Mouse (Mus musculus) heart, postnatal 10 days (tissue): ENCODE results near the gene Surf1. TPM values are rescaled to one million over a fixed set of nuclear protein-coding genes. Genes with fewer than 3 reads are reported as not detected.

Source experiments
- DNase-seq, 2 experiments: peaks; one replicate each; pipeline ENCODE4 v3.0.0; 2021
- intact Hi-C: fragments of 180-260 bp; cut with DNase I; formaldehyde crosslinking; loops from one replicate; pipeline ENCODE4 v1.15.1; 2025
- total RNA-seq, 2 experiments: library from RNA; stranded (reverse); gene quantifications; 2 replicates each; pipeline ENCODE4 v1.2.3; 2021

Surf1 gene
- total RNA-seq, 2 experiments from 2014 or later: 48.0 to 54.1 TPM

DNA sequence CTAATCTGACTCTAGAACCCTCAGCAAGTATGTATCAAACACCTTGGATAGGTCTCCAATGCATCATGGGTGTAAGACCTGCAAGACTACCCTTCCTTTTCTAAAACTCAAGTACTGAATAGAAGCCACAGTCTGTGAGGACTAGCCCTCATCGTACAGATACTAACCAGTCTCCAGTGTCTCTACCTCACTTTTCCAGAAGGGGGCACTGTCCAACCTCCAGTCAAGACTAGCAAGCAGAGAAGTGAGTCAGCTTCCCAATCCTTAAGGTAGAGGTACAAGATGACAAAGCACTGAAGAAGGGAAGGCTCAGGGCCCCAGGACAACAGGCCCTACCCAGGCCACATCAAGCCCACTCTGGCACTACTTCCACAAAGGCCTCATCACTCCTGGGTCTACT, 14.1 kb upstream of the Surf1 start:
- peak; percentile 70 to 76 for DNase-seq
- intact Hi-C loops: loop anchor here (2.0 to 5.0 kb wide), 2 partner anchors 77 to 108 kb away; partner anchors contain the start of gene Cacfd1

DNA sequence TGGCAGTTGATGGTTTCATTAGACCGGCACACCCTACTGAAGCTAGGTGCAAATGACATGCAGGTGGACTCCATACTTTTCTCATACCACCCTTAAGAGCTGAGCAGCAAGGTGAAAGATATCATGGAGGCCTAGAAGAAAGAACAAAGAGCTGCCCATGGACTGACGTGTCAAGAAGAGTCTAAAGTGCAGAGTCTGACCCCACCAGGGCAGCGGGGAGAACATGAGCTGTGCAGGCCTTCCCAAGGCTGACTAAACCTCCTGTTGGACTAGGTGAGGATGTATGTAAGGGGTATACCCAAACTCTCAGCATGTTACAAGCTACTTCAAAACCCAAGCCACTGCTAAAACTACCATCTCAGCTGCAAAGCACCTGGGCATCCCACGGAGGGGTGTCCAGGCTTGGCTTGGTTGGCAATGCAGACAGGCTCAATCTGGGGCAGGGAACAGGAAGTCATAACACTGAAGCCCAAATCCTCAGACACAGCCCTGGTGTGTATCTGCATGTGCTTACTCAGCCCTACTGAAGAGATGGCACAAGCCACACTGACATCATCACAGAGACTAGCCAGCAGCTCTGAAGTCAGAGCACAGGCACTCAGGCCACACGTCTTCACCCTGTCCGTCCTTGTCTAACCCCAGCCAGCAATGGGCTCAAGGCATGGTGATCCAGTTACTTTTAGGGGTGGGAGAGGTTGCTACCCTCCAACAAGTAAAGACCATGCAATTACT, 11.6 kb upstream of the Surf1 start:
- intact Hi-C loops: no loop called here
- no peak for DNase-seq

DNA sequence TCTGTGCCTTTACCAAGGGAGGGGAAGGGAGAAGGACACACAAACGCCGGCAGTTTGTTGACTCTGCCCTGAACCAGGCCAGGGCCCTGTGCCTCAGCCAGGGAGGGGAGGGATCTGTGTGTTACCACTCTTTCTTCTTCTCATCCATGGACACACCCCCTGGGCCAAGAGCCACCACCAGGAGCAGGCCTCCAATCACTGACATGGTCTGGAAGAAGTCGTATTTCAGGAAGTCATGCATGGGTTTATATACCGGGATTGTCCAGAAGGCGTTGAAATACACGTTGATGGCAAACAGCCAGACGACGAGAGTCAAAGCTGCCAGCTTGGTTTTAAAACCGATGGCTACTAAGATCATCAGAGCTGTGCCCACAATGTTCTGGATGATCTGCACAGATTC, 5.5 kb upstream of the Surf1 start:
- intact Hi-C loops: no loop called here
- DNase-seq: peak; percentile 54 to 60

DNA sequence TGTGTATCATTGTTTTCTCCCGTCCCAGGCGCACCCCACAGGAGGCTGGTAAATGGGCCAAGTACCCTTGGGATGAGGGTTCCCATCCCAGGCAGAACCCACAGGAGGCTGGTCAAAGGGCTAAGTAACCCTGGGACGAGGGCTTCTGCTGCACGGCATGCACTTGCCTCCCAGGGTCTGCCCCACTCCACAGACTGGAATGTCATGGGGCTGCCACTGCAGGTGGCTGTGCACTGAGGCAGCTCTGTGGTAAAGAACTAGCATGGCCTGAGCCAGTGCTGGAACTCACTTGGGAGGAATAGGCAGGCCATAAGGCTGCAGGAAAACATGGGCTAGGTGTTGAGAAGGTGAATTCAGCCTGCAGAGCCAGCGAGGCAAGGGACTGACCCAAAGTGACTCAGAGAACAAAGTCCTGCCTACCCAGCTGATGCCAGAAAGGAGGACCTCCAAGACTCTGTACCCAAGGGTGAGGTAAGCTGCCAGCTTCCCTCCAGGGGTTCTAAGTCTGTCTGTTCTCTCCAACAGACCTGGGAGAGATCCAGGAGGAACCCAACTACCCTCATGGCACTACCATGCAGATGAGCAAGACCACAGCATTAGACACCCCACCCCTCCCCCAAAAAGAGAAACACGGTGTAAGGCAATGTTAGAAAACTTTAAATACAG, 4.0 kb upstream of the Surf1 start:
- intact Hi-C loops: no loop called here
- DNase-seq: no peak

DNA sequence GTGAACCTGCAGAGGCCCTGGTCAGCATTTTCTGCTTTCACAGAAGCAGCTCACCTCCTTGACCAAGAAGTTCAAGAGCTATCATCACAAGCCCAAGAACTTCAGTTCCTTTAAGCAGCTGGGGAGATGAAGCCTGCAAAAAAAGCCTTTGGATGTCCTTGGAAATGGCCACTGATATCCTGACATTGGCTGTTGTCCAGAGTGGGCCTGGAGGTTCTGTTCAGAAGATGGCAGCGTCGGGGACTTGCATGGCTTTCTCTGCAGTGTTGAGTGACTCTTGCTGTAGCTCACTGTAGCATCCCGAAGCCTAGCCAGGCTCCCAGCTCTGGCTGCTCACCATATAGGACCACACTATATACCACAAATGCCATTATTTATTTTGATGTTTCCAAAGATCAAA, 3.4 kb upstream of the Surf1 start:
- intact Hi-C loops: no loop called here
- DNase-seq: no peak

DNA sequence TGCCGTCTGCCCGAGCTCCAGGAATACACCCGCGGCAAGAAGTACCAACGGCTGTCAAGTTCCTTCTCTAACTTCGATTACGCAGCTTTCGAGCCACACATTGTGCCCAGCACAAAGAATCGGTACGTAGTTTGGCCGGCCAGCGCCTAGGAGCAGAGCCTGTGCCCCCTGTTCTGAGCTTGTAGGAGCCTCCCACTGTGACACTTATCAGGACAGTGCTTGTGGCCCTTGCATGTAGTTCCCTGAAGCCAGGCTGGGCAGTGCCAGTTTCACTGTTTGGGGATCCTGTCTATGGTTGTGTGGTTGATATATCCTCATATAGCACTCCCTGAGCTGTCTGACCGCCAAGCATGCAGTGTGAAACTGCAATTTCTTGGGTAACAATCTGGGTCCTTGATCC, 408 bp upstream of the Surf1 start:
- intact Hi-C loops: no loop called here
- no peak for DNase-seq

DNA sequence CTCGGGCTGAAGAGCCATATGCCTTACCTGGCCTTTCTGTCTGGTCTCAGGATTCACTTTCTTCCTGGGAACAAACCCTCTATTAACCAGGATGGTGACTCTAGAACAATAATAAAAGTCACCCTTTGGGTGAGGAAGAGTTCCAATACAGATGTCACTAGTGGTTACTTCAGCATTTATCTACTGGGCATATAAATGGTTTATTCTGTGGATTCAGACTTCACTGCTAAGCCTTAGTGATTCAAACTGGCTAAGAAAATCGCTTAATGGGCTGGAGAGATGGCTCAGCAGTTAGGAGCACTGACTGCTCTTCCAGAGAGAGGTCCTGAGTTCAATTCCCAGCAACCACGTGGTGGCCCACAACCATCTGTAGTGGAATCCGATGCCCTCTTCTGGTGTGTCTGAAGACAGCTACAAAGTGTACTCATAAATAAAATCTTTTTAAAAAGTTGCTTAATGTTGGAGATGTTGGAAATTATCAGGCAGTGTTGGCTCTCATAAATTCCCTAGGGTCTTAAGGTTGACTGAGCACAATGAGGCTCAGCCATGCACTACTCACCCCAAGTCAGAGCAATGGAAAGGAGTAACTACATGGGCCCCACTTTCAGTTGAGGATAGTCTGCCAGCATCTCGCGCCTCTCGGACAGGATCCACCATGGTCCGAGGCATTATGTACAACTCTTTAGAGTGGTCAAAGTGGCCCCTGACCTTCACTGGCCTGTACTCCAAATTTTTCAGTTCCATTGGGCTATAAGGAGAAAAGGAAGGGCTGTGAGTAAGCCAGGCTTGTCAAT, 2.0 kb downstream of the Surf1 start:
- no peak for DNase-seq
- intact Hi-C loops: no loop called here

DNA sequence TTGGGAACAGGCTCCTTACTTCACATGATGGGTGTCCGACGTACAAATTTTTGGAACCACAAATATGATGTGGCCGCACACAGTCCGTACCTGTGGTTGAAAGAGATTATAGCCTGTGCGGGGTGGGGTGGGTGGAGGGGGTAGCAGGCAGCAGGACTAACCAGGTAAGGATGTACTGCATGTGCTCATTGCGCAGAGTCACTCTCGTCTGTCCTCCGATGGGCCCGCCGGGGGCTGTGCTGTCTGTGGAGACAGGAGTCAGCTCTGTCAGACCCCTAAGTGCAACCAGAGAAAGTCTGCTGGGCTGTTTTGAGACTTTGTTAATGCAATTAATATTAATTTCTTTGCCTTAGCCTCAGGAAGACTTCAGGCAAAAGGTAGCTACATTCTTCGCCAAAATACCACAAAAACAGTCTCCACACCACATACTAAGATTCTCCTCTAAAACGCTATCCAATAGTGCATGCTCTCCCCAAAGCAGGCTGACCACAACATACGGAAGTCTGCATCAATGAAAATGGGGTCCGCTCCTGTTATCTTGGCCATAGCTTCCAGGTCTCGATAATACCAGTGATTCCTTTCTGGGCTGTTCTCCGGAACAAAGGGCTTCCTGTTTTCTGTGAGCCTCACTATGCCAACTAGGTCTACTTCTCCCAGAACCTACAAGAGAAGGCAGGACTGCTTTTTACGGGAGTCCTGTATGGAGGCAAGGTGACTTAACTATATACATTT, 2.7 kb downstream of the Surf1 start:
- intact Hi-C loops: no loop called here
- DNase-seq: no peak

DNA sequence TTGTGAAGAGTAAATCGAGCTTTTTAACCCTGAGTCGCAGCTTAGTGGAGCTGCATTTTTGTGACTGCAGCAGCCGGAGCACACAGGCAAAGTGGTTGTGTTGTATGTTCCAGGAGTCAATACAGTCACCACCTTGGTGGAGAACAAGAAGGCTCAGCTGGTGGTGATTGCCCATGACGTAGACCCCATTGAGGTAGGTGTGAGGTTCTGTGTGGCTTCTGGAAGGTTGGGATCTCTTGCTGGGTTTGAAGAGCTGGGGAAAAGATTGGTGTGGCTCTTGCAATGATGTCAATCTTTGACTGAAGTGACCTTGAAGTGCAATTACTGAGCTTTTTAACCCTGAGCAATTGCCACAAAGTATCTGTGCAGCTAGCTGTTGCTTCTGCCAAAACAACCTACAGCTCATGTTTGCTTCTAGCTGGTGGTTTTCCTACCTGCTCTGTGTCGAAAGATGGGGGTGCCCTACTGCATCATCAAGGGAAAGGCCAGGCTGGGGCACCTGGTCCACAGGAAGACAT, 4.0 kb downstream of the Surf1 start:
- no peak for DNase-seq
- intact Hi-C loops: no loop called here

DNA sequence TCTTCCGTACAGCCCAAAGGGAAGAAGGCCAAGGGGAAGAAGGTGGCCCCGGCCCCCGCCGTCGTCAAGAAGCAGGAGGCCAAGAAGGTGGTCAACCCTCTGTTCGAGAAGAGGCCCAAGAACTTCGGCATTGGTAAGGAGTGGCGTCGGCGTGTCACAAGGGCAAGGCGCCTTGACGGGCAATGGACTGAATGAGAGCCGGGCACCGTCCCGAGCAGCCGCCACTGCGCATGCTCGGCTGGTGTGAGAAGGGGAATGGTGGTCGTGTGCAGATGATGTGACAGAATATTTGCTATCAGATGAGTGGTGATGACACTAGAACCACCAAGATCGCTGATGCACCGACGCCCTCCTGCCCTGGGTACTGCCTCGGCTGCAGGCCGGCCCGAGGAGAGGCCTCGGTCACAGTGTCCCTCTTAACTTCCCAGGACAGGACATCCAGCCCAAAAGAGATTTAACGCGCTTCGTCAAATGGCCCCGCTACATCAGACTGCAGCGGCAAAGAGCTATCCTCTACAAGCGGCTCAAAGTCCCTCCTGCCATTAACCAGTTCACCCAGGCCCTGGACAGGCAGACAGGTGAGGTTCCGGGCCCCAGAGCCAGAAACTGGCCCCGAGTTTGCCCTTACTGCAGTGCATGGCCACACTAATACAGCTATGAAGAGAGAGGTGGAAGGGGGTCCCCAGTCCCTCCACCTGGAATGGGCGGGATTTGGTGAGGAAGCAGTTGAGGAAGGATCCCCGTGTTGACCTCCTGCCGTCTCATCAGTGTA, 5.2 kb downstream of the Surf1 start:
- intact Hi-C loops: loop anchor here (2.0 kb wide), 1 partner anchor 22 kb away; the partner anchor contains the start of gene Surf4
- DNase-seq: peak in 1 of 2 experiments; percentile 83

DNA sequence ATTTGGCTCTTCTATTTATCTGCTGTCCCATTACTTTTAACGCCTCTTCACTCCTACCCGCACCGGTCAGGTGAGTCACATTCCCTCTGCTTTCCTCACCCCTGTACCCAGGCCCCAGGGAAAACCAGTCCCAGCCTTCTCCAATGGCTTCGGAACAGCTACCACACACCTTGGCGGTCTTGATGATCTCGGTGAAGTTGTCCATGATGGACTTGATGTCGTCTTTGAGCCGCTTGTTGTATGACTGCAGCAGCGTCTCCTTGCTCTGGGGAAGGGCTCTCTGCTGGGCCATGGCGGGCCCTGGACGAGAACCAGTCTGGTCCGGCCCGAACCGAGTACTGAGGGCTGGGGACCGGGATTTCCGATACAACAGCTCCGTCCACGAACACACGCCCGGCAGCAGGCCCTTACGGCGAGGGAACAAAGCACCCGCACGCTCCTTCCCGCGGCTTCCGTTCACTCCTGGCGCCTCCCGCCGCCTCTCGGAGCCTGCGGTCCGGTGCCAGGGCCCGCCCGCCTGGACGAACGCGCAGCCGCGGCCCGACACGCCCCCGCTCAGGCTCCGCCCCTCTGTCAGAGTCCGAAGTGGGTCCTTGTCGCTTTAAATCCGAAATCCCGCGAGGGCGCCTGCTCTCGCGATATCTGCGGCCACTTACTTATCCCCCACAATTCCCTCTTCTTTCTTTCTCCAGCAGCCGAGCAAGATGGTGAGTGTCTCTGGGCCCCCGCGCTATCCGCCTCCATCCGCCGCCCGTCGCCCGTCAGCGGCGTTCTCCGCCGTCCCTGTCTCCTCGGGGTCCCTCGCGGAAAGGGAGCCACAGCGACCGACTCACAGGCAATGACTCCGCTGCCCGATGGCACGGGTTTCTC, 6.0 kb downstream of the Surf1 start, which contains the start of the genes Med22 and Rpl7a:
TSS of gene Med22 (minus strand) at position 554 of the 870 bp plus-strand sequence.
TSS of gene Rpl7a (plus strand) at position 641 of the 870 bp plus-strand sequence.
- DNase-seq: peak; percentile 100
- intact Hi-C loops: loop anchor here (2.0 kb wide), 1 partner anchor 22 kb away; the partner anchor contains the start of gene Surf4

DNA sequence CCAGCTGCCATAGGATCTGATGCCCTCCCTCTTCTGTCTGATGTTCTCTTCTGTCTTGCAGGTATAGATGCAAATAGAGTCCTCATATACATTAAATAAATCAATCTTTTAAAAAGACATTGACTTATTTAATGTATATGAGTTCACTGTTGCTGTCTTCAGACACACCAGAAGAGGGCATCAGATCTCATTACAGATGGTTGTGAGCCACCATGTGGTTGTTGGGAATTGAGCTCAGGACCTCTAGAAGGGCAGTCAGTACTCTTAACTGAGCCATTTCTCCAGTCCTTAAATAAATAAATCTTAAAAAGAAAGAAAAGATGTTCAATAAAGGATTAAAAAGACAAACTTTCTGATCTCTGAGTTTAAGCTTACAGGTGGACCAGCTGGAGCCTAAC, 6.9 kb downstream of the Surf1 start:
- DNase-seq: no peak
- intact Hi-C loops: loop anchor here (5.0 to 10.0 kb wide), 2 partner anchors 265 to 328 kb away; no protein-coding TSS in a partner anchor

DNA sequence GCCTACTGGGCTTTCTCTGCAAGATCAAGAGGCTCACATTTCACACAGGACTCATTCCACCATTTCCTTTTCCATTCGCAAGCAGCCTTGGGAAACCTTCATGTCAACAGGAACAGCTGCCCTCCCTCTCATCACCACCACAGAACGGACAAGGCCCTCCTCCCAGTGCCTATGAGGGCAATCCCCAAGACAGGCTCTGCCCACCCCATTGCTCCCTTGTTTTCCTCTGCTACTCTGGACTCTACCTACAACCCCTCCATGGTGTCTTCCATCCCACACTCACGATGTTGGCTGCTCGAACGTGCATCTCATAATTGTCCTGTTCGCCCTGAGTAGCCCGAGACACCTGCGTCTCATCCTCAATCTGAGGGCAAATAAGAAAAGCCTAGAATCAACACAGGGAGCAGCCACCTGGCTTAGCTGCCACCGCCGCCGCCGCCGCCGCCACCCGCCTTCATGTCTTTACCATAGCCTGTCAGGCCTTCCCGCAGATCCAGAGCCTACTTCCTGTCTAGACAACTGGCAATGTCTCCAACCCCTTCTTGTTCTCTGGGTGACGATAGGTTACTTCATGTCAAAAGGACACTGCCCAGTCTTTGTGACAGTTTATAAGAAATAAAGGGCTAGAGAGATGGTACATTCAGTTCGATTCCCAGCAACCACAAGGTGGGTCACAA, 7.5 kb downstream of the Surf1 start:
- intact Hi-C loops: loop anchor here (5.0 to 10.0 kb wide), 2 partner anchors 264 to 328 kb away; no protein-coding TSS in a partner anchor
- no peak for DNase-seq

DNA sequence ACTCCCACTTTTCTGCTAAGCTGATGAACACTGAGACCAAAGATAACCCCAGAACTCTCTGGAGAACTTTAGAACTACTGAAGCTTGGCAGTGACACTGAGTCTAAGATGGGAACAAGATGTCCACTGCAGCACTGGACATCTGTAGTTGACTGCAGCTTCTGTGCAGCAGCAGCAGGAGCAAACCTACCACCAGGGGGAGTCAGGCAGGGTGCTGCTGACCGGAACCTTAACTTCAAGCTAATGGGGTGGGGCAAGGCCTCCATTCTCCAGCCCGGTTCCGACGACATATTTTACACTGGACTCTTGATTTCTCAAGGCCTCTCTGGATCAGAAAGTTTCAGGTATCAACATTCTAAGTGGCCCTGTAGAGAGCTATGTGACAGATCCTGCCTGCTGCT, 9.2 kb downstream of the Surf1 start:
- intact Hi-C loops: loop anchor here (5.0 to 10.0 kb wide), 2 partner anchors 262 to 330 kb away; no protein-coding TSS in a partner anchor

DNA sequence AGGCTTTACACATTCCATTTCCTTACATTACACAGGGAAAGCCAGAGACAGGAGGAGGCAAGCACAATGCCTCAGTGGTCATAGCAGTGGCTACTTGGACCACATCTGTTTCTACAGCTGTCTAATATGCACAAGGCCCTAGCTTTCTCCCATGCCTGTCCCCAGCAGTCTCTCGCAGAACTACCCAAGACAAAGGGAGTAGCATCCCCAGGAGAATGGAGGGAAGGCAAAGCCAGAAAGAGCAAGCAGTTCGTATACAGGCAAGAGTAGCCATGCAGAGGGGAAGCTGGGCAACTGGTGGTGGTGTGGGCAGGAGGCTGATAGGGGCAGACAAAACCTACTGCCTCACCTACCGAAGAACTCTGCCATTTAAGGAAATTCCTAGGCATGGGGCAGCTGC, 9.9 kb downstream of the Surf1 start:
- DNase-seq: no peak
- intact Hi-C loops: loop anchor here (5.0 to 10.0 kb wide), 2 partner anchors 262 to 331 kb away; no protein-coding TSS in a partner anchor

More for the DNA sequence above, 9.2 kb downstream of the Surf1 start:
- peak; percentile 48 to 72 for DNase-seq

DNA sequence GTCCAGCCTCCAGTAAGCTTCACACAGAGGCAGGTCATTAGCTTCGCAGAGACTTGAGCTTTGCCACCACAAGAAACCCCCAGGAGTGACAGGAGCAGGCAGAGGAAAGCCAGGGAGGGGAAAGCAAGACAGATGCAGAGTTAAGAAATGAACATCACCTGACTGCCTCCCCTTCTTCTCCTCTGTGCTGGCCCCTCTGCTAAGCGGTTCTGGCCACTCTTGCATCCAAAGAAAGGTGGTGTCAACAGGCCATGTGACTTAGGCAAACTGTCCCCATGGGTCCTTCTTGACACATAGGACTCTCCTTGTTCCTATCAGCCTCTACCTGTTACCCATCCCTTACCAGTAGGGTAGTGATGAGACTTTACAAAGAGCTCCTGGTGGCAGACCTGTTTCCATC, 10.4 kb downstream of the Surf1 start:
- DNase-seq: no peak
- intact Hi-C loops: loop anchor here (5.0 to 10.0 kb wide), 2 partner anchors 261 to 331 kb away; no protein-coding TSS in a partner anchor

DNA sequence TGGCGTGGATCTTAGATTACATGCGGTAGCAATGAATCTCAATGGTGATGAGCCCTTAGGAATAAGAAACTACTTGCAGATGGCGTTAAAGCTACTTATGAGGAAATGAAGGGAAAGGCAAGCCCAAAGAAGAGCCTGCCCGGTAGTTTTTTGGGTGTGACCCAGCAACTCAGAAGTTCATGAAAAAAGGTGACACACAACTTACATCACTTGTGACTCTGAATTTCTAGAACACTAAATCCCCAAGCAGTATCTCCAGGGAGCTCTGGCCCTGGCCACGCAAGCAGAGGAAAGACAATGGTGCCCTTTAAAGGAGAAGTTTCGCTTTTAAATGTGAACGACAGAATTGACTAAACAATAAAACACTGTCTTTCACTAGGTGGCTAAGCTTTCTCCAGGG, 13.0 kb downstream of the Surf1 start:
- DNase-seq: no peak
- intact Hi-C loops: loop anchor here (10.0 kb wide), 1 partner anchor 259 kb away; no protein-coding TSS in a partner anchor
